Mouse (Mus musculus): Measurements from ENCODE around the gene Hddc2. TPM values are rescaled to one million over a fixed set of nuclear protein-coding genes. Genes with fewer than 3 reads are reported as not detected.

Hddc2 gene
- polyA plus RNA-seq (2012; rRNA removed): 8.3 and 10.2 TPM in 2 replicates

GRCm38 (mm10) chr10:31312865-31313848, at the start of gene Hddc2:
Hddc2 (plus strand) TSS chr10:31313383.
- Histone ChIP-seq H3K36me3 (ENCODE audit: control insufficient read depth, insufficient read depth, low read length) (no peaks in the 10 kb centered on the region), H3K4me1 (ENCODE audit: control insufficient read depth, insufficient read depth, low read length) (peaks cover 2% of the 10 kb centered on the region; the same call in 1 of the 2 replicates), H3K27ac (ENCODE audit: insufficient read depth, low read depth, low read length) (peak within 1 kb of the TSS; percentile 75), H3K27me3 (replicated peaks; ENCODE audit: control insufficient read depth, insufficient read depth, low read length) (no peaks in the 10 kb centered on the region), H3K4me3 (ENCODE audit: insufficient read depth, low read depth, low read length) (peak within 1 kb of the TSS; percentile 81)
- DNase-seq: peak; percentile 83
- TF ChIP-seq CTCF (conservative IDR thresholded peaks at IDR 0.05; ENCODE audit: insufficient read depth, insufficient read length, low read depth, low read length): no peak
- TF ChIP-seq POLR2A (IDR thresholded peaks at IDR 0.05; ENCODE audit: low read depth, low read length): peak; percentile 70
- WGBS: 2% methylated on average over 43 of the region's 44 CpGs

GRCm38 (mm10) chr10:31272738-31273137, 40.4 kb upstream of the Hddc2 start:
- 47% methylated on average over 2 of the region's 2 CpGs for WGBS
- H3K36me3 ChIP-seq (ENCODE audit: control insufficient read depth, insufficient read depth, low read length): no peaks in the 10 kb centered on the region
- no peak overlapping the region for H3K4me3 ChIP-seq (ENCODE audit: insufficient read depth, low read depth, low read length)
- no peak for DNase-seq
- no peak overlapping the region for H3K27ac ChIP-seq (ENCODE audit: insufficient read depth, low read depth, low read length)
- H3K27me3 ChIP-seq (replicated peaks; ENCODE audit: control insufficient read depth, insufficient read depth, low read length): no peaks in the 10 kb centered on the region
- no peak for TF ChIP-seq CTCF (conservative IDR thresholded peaks at IDR 0.05; ENCODE audit: insufficient read depth, insufficient read length, low read depth, low read length)
- no peak for TF ChIP-seq POLR2A (IDR thresholded peaks at IDR 0.05; ENCODE audit: low read depth, low read length)
- H3K4me1 ChIP-seq (ENCODE audit: control insufficient read depth, insufficient read depth, low read length): no peaks in the 10 kb centered on the region

GRCm38 (mm10) chr10:31273171-31273570, 40.0 kb upstream of the Hddc2 start:
- Histone ChIP-seq H3K36me3 (ENCODE audit: control insufficient read depth, insufficient read depth, low read length) (no peaks in the 10 kb centered on the region), H3K27ac (ENCODE audit: insufficient read depth, low read depth, low read length) (no peak overlapping the region), H3K4me3 (ENCODE audit: insufficient read depth, low read depth, low read length) (no peak overlapping the region), H3K4me1 (ENCODE audit: control insufficient read depth, insufficient read depth, low read length) (no peaks in the 10 kb centered on the region), H3K27me3 (replicated peaks; ENCODE audit: control insufficient read depth, insufficient read depth, low read length) (no peaks in the 10 kb centered on the region)
- WGBS: 68% methylated on average over 1 of the region's 1 CpGs
- no peak for TF ChIP-seq POLR2A (IDR thresholded peaks at IDR 0.05; ENCODE audit: low read depth, low read length)
- TF ChIP-seq CTCF (conservative IDR thresholded peaks at IDR 0.05; ENCODE audit: insufficient read depth, insufficient read length, low read depth, low read length): no peak
- DNase-seq: no peak

- no peak for DNase-seq
- H3K36me3 ChIP-seq (ENCODE audit: control insufficient read depth, insufficient read depth, low read length): no peaks in the 10 kb centered on the region
- H3K4me1 ChIP-seq (ENCODE audit: control insufficient read depth, insufficient read depth, low read length): no peaks in the 10 kb centered on the region
- no peaks in the 10 kb centered on the region for H3K27me3 ChIP-seq (replicated peaks; ENCODE audit: control insufficient read depth, insufficient read depth, low read length)
- TF ChIP-seq CTCF (conservative IDR thresholded peaks at IDR 0.05; ENCODE audit: insufficient read depth, insufficient read length, low read depth, low read length) (no peak), POLR2A (IDR thresholded peaks at IDR 0.05; ENCODE audit: low read depth, low read length) (no peak)
- H3K27ac ChIP-seq (ENCODE audit: insufficient read depth, low read depth, low read length): no peak overlapping the region
- no peak overlapping the region for H3K4me3 ChIP-seq (ENCODE audit: insufficient read depth, low read depth, low read length)
Measured at GRCm38 (mm10) chr10:31287787-31288186, 25.4 kb upstream of the Hddc2 start.

- TF ChIP-seq CTCF (conservative IDR thresholded peaks at IDR 0.05; ENCODE audit: insufficient read depth, insufficient read length, low read depth, low read length): no peak
- no peak for TF ChIP-seq POLR2A (IDR thresholded peaks at IDR 0.05; ENCODE audit: low read depth, low read length)
- H3K4me3 ChIP-seq (ENCODE audit: insufficient read depth, low read depth, low read length): no peak overlapping the region
- H3K4me1 ChIP-seq (ENCODE audit: control insufficient read depth, insufficient read depth, low read length): no peaks in the 10 kb centered on the region
- H3K27me3 ChIP-seq (replicated peaks; ENCODE audit: control insufficient read depth, insufficient read depth, low read length): no peaks in the 10 kb centered on the region
- WGBS: 89% methylated on average over 4 of the region's 4 CpGs
- H3K27ac ChIP-seq (ENCODE audit: insufficient read depth, low read depth, low read length): no peak overlapping the region
- no peak for DNase-seq
- H3K36me3 ChIP-seq (ENCODE audit: control insufficient read depth, insufficient read depth, low read length): no peaks in the 10 kb centered on the region
Measured at GRCm38 (mm10) chr10:31288697-31289390, 24.3 kb upstream of the Hddc2 start.

- Histone ChIP-seq H3K4me3 (ENCODE audit: insufficient read depth, low read depth, low read length) (no peak overlapping the region), H3K36me3 (ENCODE audit: control insufficient read depth, insufficient read depth, low read length) (no peaks in the 10 kb centered on the region), H3K27ac (ENCODE audit: insufficient read depth, low read depth, low read length) (no peak overlapping the region), H3K4me1 (ENCODE audit: control insufficient read depth, insufficient read depth, low read length) (no peaks in the 10 kb centered on the region), H3K27me3 (replicated peaks; ENCODE audit: control insufficient read depth, insufficient read depth, low read length) (no peaks in the 10 kb centered on the region)
- no peak for DNase-seq
- 54% methylated on average over 5 of the region's 5 CpGs for WGBS
- TF ChIP-seq POLR2A (IDR thresholded peaks at IDR 0.05; ENCODE audit: low read depth, low read length) (no peak), CTCF (conservative IDR thresholded peaks at IDR 0.05; ENCODE audit: insufficient read depth, insufficient read length, low read depth, low read length) (no peak)
Measured at GRCm38 (mm10) chr10:31295705-31296104, 17.5 kb upstream of the Hddc2 start.

GRCm38 (mm10) chr10:31296458-31296857, 16.7 kb upstream of the Hddc2 start:
- H3K27me3 ChIP-seq (replicated peaks; ENCODE audit: control insufficient read depth, insufficient read depth, low read length): no peaks in the 10 kb centered on the region
- WGBS: 70% methylated on average over 1 of the region's 1 CpGs
- TF ChIP-seq POLR2A (IDR thresholded peaks at IDR 0.05; ENCODE audit: low read depth, low read length): no peak
- no peak for TF ChIP-seq CTCF (conservative IDR thresholded peaks at IDR 0.05; ENCODE audit: insufficient read depth, insufficient read length, low read depth, low read length)
- no peak overlapping the region for H3K27ac ChIP-seq (ENCODE audit: insufficient read depth, low read depth, low read length)
- H3K36me3 ChIP-seq (ENCODE audit: control insufficient read depth, insufficient read depth, low read length): no peaks in the 10 kb centered on the region
- H3K4me1 ChIP-seq (ENCODE audit: control insufficient read depth, insufficient read depth, low read length): no peaks in the 10 kb centered on the region
- no peak for DNase-seq
- no peak overlapping the region for H3K4me3 ChIP-seq (ENCODE audit: insufficient read depth, low read depth, low read length)
